Mouse (Mus musculus) CH12.LX (cell line): Measurements from ENCODE around the gene Tmco4. TPM values are rescaled to one million over a fixed set of nuclear protein-coding genes. Genes with fewer than 3 reads are reported as not detected.
A peak's percentile ranks its signal among the peaks of the same experiment; 100 is the strongest.
"Not testable (repeated sequence)": the region's sequence is repeated elsewhere in the genome, so short reads cannot be mapped to it uniquely, and the experiment has no call there.

ENCODE experiments used
- DNase-seq: peaks from one replicate; pipeline ENCODE4 v3.0.0-alpha.2; 2013; ENCODE audit errors: extremely low read depth
- H3K27ac ChIP-seq: 2 replicates; pipeline ENCODE4 v1.5.1; 2012; ENCODE audit warnings: low read depth, mild to moderate bottlenecking, control low read depth, moderate library complexity; ENCODE audit not compliant: insufficient read depth
- H3K27me3 ChIP-seq: replicated peaks from 2 replicates; pipeline ENCODE3; 2012; ENCODE audit warnings: inconsistent platforms
- H3K36me3 ChIP-seq, 2 experiments: replicated peaks in 1 of 2; 2 replicates each; pipeline versions ENCODE3 to v1.6.1; 2012; ENCODE audit warnings: inconsistent platforms in 1 of 2, low read length in 1 of 2, mild to moderate bottlenecking in 1 of 2, mixed read lengths in 1 of 2, moderate library complexity in 1 of 2; ENCODE audit not compliant: control insufficient read depth in 1 of 2, insufficient read depth in 1 of 2
- H3K4me1 ChIP-seq, 2 experiments: 2 replicates each; pipeline ENCODE4 v1.6.1; 2012; ENCODE audit warnings: inconsistent platforms in 1 of 2, moderate library complexity in 1 of 2; ENCODE audit not compliant: insufficient read depth in 2 of 2, control insufficient read depth in 1 of 2
- H3K4me2 ChIP-seq: 2 replicates; pipeline ENCODE4 v1.6.1; 2012; ENCODE audit warnings: low read depth, mild to moderate bottlenecking, control low read depth; ENCODE audit not compliant: poor library complexity, insufficient read depth, severe bottlenecking
- H3K4me3 ChIP-seq, 3 experiments: fragments of 150-350 bp in 1 of 3; sonication (generic) in 1 of 3; replicated peaks in 1 of 3; 2 replicates each; pipeline versions ENCODE3 to v1.5.1; 2011 to 2012; ENCODE audit warnings: low read depth in 2 of 3, low read length in 2 of 3, mild to moderate bottlenecking in 2 of 3, moderate library complexity in 2 of 3, control low read depth in 1 of 3, improper control_type of control experiment in 1 of 3, inconsistent platforms in 1 of 3, mixed read lengths in 1 of 3; ENCODE audit not compliant: poor library complexity in 1 of 3
- H3K79me2 ChIP-seq: replicated peaks from 2 replicates; pipeline ENCODE4 v1.6.1; 2012; ENCODE audit warnings: mild to moderate bottlenecking, moderate library complexity; ENCODE audit not compliant: control insufficient read depth, poor library complexity, insufficient read depth, severe bottlenecking; ENCODE audit errors: extremely low read depth
- H3K9ac ChIP-seq: 2 replicates; pipeline ENCODE4 v1.6.1; 2012; ENCODE audit warnings: low read depth, mild to moderate bottlenecking, control low read depth, moderate library complexity; ENCODE audit not compliant: insufficient read depth
- H3K9me3 ChIP-seq: replicated peaks from 2 replicates; pipeline ENCODE3; 2012; ENCODE audit warnings: low read length, inconsistent platforms, mixed read lengths
- BHLHE40 ChIP-seq: IDR thresholded peaks from 2 replicates; pipeline ENCODE4 v1.6.1; 2011; ENCODE audit warnings: mild to moderate bottlenecking, low read depth, low read length, improper control_type of control experiment
- CHD1 ChIP-seq: IDR thresholded peaks from 2 replicates; pipeline ENCODE4 v1.6.1; 2012; ENCODE audit warnings: low read depth, low read length, improper control_type of control experiment, inconsistent platforms
- CHD2 ChIP-seq: IDR thresholded peaks from 2 replicates; pipeline ENCODE4 v1.6.1; 2011; ENCODE audit warnings: low read length, improper control_type of control experiment
- CTCF ChIP-seq, 2 experiments: IDR thresholded peaks in 1 of 2; conservative IDR thresholded peaks in 1 of 2; 2 replicates each; pipeline ENCODE4 v1.5.1; 2011 to 2012; ENCODE audit warnings: low read depth in 2 of 2, low read length in 2 of 2, improper control_type of control experiment in 1 of 2, inconsistent platforms in 1 of 2, mild to moderate bottlenecking in 1 of 2, moderate library complexity in 1 of 2
- ELF1 ChIP-seq: IDR thresholded peaks from 2 replicates; pipeline ENCODE4 v1.6.1; 2014; ENCODE audit warnings: low read depth, mild to moderate bottlenecking, inconsistent platforms, low read length, improper control_type of control experiment
- EP300 ChIP-seq: IDR thresholded peaks from 2 replicates; pipeline ENCODE4 v1.6.1; 2011; ENCODE audit warnings: low read length, improper control_type of control experiment
- HCFC1 ChIP-seq: IDR thresholded peaks from 2 replicates; pipeline ENCODE4 v1.6.1; 2012; ENCODE audit warnings: low read depth, mild to moderate bottlenecking, inconsistent platforms, low read length, improper control_type of control experiment
- JUN ChIP-seq: IDR thresholded peaks from 2 replicates; pipeline ENCODE4 v1.6.1; 2011; ENCODE audit warnings: low read depth, mild to moderate bottlenecking, low read length, improper control_type of control experiment, moderate library complexity; ENCODE audit not compliant: insufficient read depth
- JUND ChIP-seq: conservative IDR thresholded peaks from 2 replicates; pipeline ENCODE4 v1.6.1; 2011; ENCODE audit warnings: low read depth, low read length, improper control_type of control experiment
- MAFK ChIP-seq: IDR thresholded peaks from 2 replicates; pipeline ENCODE4 v1.6.1; 2011; ENCODE audit warnings: low read length, improper control_type of control experiment; ENCODE audit not compliant: insufficient replicate concordance
- MAX ChIP-seq: IDR thresholded peaks from 2 replicates; pipeline ENCODE4 v1.6.1; 2011; ENCODE audit warnings: low read length, improper control_type of control experiment
- MAZ ChIP-seq: IDR thresholded peaks from 2 replicates; pipeline ENCODE4 v1.6.1; 2012; ENCODE audit warnings: low read depth, mild to moderate bottlenecking, inconsistent platforms, low read length, improper control_type of control experiment, moderate library complexity
- MXI1 ChIP-seq: IDR thresholded peaks from 2 replicates; pipeline ENCODE4 v1.6.1; 2011; ENCODE audit warnings: mild to moderate bottlenecking, low read depth, low read length, improper control_type of control experiment
- POLR2AphosphoS2 ChIP-seq: IDR thresholded peaks from 2 replicates; pipeline ENCODE4 v1.6.1; 2011; ENCODE audit warnings: low read depth, low read length, improper control_type of control experiment
- SMC3 ChIP-seq: IDR thresholded peaks from 2 replicates; pipeline ENCODE4 v1.6.1; 2011; ENCODE audit warnings: low read depth, low read length, improper control_type of control experiment
- TBP ChIP-seq: conservative IDR thresholded peaks from 2 replicates; pipeline ENCODE4 v1.6.1; 2011; ENCODE audit warnings: low read depth, low read length, improper control_type of control experiment
- UBTF ChIP-seq: IDR thresholded peaks from 2 replicates; pipeline ENCODE4 v1.6.1; 2012; ENCODE audit warnings: low read depth, mild to moderate bottlenecking, inconsistent platforms, low read length, improper control_type of control experiment, moderate library complexity
- dilution Hi-C: fragments of 300-500 bp; cut with MboI; formaldehyde crosslinking; loops from 2 replicates; pipeline ENCODE4 v1.14.3; 2020; ENCODE audit warnings: low sequenced_read_pairs; ENCODE audit not compliant: extremely low pct_unique_long_range_greater_than_20kb, extremely low pct_ligation_motif_present
- in situ Hi-C: fragments of 300-500 bp; cut with MboI; formaldehyde crosslinking; loops from 3 replicates; pipeline ENCODE4 v1.14.3; 2019; ENCODE audit warnings: low sequenced_read_pairs, low pct_ligation_motif_present, low pct_unique_long_range_greater_than_20kb, mixed read lengths
- polyA plus RNA-seq: library from polyadenylated mRNA; unstranded; fragments of >175 nt; gene quantifications from 2 replicates; pipeline ENCODE4 v1.2.1, GENCODE M21; 2012; ENCODE audit warnings: low read depth; ENCODE audit not compliant: insufficient read length
- total RNA-seq, 2 experiments: library from RNA; depleted of rRNA; stranded (reverse); fragments of 300-350 nt in 1 of 2; fragments of >200 nt in 1 of 2; gene quantifications; 2 replicates each; pipeline ENCODE4 v1.2.3; 2012 to 2014

Tmco4 gene
- total and polyA plus RNA-seq, 3 experiments = 20.3 to 22.2 (median 21.7) TPM

DNA sequence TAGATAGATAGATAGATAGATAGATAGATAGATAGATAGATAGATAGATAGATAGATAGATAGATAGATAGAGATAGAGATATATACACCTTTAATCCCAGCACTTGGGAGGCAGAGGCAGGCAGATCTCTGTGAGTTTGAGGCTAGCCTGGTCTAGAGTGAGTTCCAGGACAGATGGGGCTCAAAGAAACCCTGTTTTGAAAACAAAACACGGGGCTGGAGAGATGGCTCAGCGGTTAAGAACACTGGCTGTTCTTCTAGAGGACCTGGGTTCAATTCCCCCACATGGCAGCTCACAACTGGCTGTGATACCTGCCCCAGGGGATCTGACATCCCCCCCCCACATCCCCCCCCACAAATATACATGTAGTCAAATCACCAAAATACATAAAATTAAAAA, 1.9 kb downstream of the Tmco4 start:
- H3K36me3 ChIP-seq = peaks cover 12 to 36% of the 10 kb centered on the region in 2 experiments
- H3K27ac ChIP-seq, dilution Hi-C loops, H3K9me3 ChIP-seq, H3K9ac ChIP-seq, H3K4me3 ChIP-seq, H3K79me2 ChIP-seq, H3K4me2 ChIP-seq, DNase-seq, H3K27me3 ChIP-seq: not testable (repeated sequence)
- in situ Hi-C loops = loop anchor here (5.0 kb wide), 2 partner anchors 37 to 103 kb away; partner anchors contain the start of gene Htr6
- peak; percentile 58; the same call in 1 of the 2 replicates for TF ChIP-seq TBP
- H3K4me1 ChIP-seq = peaks cover 4 to 19% of the 10 kb centered on the region in 2 experiments

DNA sequence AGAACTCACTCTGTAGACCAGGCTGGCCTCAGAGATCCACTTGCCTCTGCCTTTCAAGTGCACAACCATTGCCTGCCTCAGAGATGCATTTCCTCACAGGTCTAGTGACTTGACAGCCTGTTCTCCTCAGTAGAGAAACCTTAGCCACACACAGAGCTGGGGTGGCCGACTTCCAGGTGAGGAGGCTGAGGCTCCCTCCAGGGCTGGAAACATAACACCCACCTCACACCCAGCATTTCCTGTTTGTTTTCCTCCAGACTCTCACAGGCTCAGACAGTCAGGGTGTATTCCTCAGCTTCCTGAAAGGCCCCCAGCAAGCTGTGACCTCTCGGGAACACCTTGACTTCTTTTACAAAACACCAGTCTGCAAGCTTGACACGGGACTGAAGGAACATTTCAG, 2.5 kb downstream of the Tmco4 start:
- dilution Hi-C loops = no loop called here
- H3K27ac ChIP-seq = no peak overlapping the region
- H3K4me3 ChIP-seq = no peak overlapping the region
- no peak for TF ChIP-seq JUN
- TF ChIP-seq ELF1 = no peak
- no peak for TF ChIP-seq MAFK
- no peak for TF ChIP-seq CHD1
- no peak for TF ChIP-seq BHLHE40
- no peak for TF ChIP-seq MAZ
- no peak for TF ChIP-seq EP300
- no peak for TF ChIP-seq HCFC1
- no peak for TF ChIP-seq MAX
- TF ChIP-seq POLR2AphosphoS2 = no peak
- no peak for TF ChIP-seq MXI1
- no peak for TF ChIP-seq SMC3
- no peak for TF ChIP-seq CHD2
- TF ChIP-seq CTCF (conservative IDR thresholded peaks at IDR 0.05 in 1 of 2, IDR thresholded peaks at IDR 0.05 in 1 of 2; ENCODE audit: low read depth in 2 of 2, low read length in 2 of 2) = no peak
- TF ChIP-seq JUND = no peak
- no peak for TF ChIP-seq UBTF
- TF ChIP-seq, all 38 proteins: peak for 0
- H3K4me1 ChIP-seq = peaks cover 4 to 19% of the 10 kb centered on the region in 2 experiments
- no peaks in the 10 kb centered on the region for H3K79me2 ChIP-seq
- no peak overlapping the region for H3K4me2 ChIP-seq
- no peaks in the 10 kb centered on the region for H3K9me3 ChIP-seq
- H3K9ac ChIP-seq = no peak overlapping the region
- no peak for DNase-seq
- in situ Hi-C loops = no loop called here
- H3K27me3 ChIP-seq = no peaks in the 10 kb centered on the region
- peaks cover 13 to 41% of the 10 kb centered on the region in 2 experiments for H3K36me3 ChIP-seq
